Mouse (Mus musculus) heart, adult 2 months (tissue): ENCODE measurements around the gene Prm1.

Source experiments
- CTCF ChIP-seq: fragments of 200-600 bp; IDR thresholded peaks from 2 replicates; pipeline ENCODE4 v1.8.1; 2022; ENCODE audit warnings: antibody characterized with exemption, mild to moderate bottlenecking, moderate library complexity
- EP300 ChIP-seq: fragments of 200-500 bp; IDR thresholded peaks from 2 replicates; pipeline ENCODE4 v1.6.1; 2011; ENCODE audit warnings: low read depth, low read length, control low read depth; ENCODE audit not compliant: insufficient read depth
- POLR2A ChIP-seq: fragments of 200-500 bp; IDR thresholded peaks from 2 replicates; pipeline ENCODE4 v1.6.1; 2011; ENCODE audit warnings: mild to moderate bottlenecking, low read depth, low read length, control low read depth; ENCODE audit not compliant: insufficient read depth

DNA sequence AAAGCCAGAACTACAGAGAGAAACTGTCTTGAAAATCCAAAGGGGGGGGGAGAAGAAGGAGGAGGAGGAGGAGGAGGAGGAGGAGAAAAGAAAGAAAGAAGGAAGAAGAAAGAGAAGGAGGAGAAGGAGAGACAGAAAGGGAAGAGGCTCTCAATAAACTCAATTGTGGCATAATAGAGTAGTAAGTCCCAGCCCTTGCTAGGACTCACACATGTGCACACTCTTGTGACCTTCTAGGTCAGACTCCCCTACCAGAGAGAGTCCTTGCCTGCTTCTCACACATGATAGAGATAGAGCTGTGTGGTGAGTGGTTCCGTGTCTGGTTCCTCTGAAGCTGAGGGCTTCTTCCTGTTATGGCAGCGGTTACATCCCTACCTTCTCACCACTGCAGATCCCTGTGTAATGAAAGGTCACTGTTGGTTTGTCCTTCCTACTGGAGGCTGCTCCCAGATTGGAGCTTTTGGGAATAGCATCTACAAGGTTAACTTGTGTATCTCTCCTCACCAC lies 7.3 kb upstream of the Prm1 start, which contains the start of gene Gm11172:
- TF ChIP-seq CTCF (no peak), EP300 (no peak), POLR2A (no peak)
